Mouse (Mus musculus): ENCODE results near the gene Gm5767.

DNA sequence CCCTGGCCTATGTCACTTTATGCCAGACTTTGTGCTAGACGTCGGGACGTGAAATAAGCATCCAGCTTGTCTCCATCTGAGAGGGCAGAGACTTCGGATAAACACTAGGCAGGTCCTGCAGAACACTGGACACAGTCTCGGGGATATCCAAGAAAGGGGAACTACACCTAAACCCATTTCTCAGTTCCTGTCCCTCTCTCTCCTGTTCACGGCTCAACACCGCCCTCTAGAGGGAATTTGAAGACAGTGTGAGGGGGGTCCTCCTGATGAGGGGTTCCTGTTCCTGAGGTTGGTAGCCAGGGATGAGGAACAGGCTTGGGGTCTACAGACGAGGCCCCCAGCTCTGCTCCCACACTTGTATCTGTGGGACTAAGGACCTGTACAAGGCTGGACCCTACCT lies 6.4 kb upstream of the Gm5767 start:
- no peak for TF ChIP-seq POLR2A (IDR thresholded peaks at IDR 0.05; ENCODE audit: control insufficient read depth in 1 of 2, insufficient read depth in 1 of 2, low read depth in 1 of 2, low read length in 2 of 2, poor library complexity in 1 of 2)
- no peak for TF ChIP-seq JUND (IDR thresholded peaks at IDR 0.05; ENCODE audit: low read depth, low read length)
- peak; percentile 40; the same call in 1 of the 2 replicates for TF ChIP-seq ELF1 (IDR thresholded peaks at IDR 0.05; ENCODE audit: low read depth, low read length)
- TF ChIP-seq TBP (IDR thresholded peaks at IDR 0.05; ENCODE audit: low read depth, low read length) = 0 out of 2 replicates have a peak, but pooled peaks have one; percentile 1
- TF ChIP-seq CTCF (IDR thresholded peaks at IDR 0.05 in 2 of 3, conservative IDR thresholded peaks at IDR 0.05 in 1 of 3; ENCODE audit: control insufficient read depth in 1 of 3, insufficient read depth in 1 of 3, low read depth in 2 of 3, low read length in 3 of 3, poor library complexity in 1 of 3, severe bottlenecking in 1 of 3) = peak; percentile 80 to 97 (median 81)
- no peak for TF ChIP-seq MAFK (IDR thresholded peaks at IDR 0.05; ENCODE audit: borderline replicate concordance, low read depth, low read length)
